Mouse (Mus musculus) embryonic facial prominence, embryonic 14.5 days (tissue): ENCODE measurements around the gene Rab7b. TPM values are rescaled to one million over a fixed set of nuclear protein-coding genes. Genes with fewer than 3 reads are reported as not detected.

ENCODE experiments used
- ATAC-seq: fragments of 200-750 bp; cut with Nextera tagmentation; 2 replicates; pipeline ENCODE4 v1.8.0; 2017; ENCODE audit warnings: low read depth, moderate number of reproducible peaks, moderate TSS enrichment
- DNase-seq: peaks from one replicate; pipeline ENCODE4 v3.0.0-alpha.2; 2015; ENCODE audit warnings: low spot score
- H3K27ac ChIP-seq: fragments of 300-500 bp; sonication (generic); replicated peaks from 2 replicates; pipeline ENCODE4 v1.5.1; 2014; ENCODE audit warnings: low read depth, mild to moderate bottlenecking, low read length, moderate library complexity
- H3K27me3 ChIP-seq: fragments of 300-500 bp; sonication (generic); replicated peaks from 2 replicates; pipeline ENCODE4 v1.6.1; 2014; ENCODE audit warnings: low read length; ENCODE audit not compliant: control insufficient read depth, insufficient read depth
- H3K36me3 ChIP-seq: fragments of 300-500 bp; sonication (generic); 2 replicates; pipeline ENCODE4 v1.6.1; 2014; ENCODE audit warnings: low read length, mixed read lengths; ENCODE audit not compliant: control insufficient read depth, insufficient read depth
- H3K4me1 ChIP-seq: fragments of 300-500 bp; sonication (generic); 2 replicates; pipeline ENCODE4 v1.6.1; 2014; ENCODE audit warnings: antibody characterized with exemption, low read length; ENCODE audit not compliant: control insufficient read depth, insufficient read depth
- H3K4me2 ChIP-seq: fragments of 300-500 bp; sonication (generic); 2 replicates; pipeline ENCODE4 v1.6.1; 2014; ENCODE audit warnings: low read depth, mild to moderate bottlenecking, low read length, moderate library complexity, mixed read lengths
- H3K4me3 ChIP-seq: fragments of 300-500 bp; sonication (generic); 2 replicates; pipeline ENCODE4 v1.5.1; 2014; ENCODE audit warnings: low read depth, mild to moderate bottlenecking, low read length
- H3K9ac ChIP-seq: fragments of 300-500 bp; sonication (generic); 2 replicates; pipeline ENCODE4 v1.6.1; 2014; ENCODE audit warnings: low read depth, mild to moderate bottlenecking, low read length, moderate library complexity, mixed read lengths
- H3K9me3 ChIP-seq: fragments of 300-500 bp; sonication (generic); 2 replicates; pipeline ENCODE4 v1.6.1; 2016; ENCODE audit warnings: low read length; ENCODE audit not compliant: control insufficient read depth
- WGBS: fragments of 180-500 bp; shearing (Covaris S2); extraction: QIAGEN DNeasy Blood & Tissue Kit; methylation state at CpG from one replicate; pipeline ENCODE4 v1.1.7; 2014; 5-methylcytosine and 5-hydroxymethylcytosine counted together
- polyA plus RNA-seq: library from polyadenylated mRNA; unstranded; fragments of >200 nt; fragmentation: Nextera tagmentation; extraction: Ambion mirVana; gene quantifications from 2 replicates; pipeline ENCODE4 v1.2.1, GENCODE M21; 2014

Rab7b gene
- 10.6 and 11.5 TPM in 2 replicates for polyA plus RNA-seq

GRCm38 (mm10) chr1:131688475-131688874, at the start of gene Rab7b:
Gene Rab7b, plus strand, starts transcription at chr1:131688695.
- Histone ChIP-seq H3K27ac (peak within 1 kb of the TSS; percentile 28), H3K4me2 (peak within 1 kb of the TSS; percentile 24; the same call in 1 of the 2 replicates), H3K9me3 (no peaks in the 10 kb centered on the region), H3K9ac (no peak within 1 kb of the TSS), H3K4me1 (peaks cover 10% of the 10 kb centered on the region; the same call in 1 of the 2 replicates), H3K36me3 (no peaks in the 10 kb centered on the region), H3K27me3 (no peaks in the 10 kb centered on the region), H3K4me3 (peak within 1 kb of the TSS; percentile 17; the same call in 1 of the 2 replicates)
- ATAC-seq = no peak
- 49% methylated on average over 8 of the region's 8 CpGs for WGBS
- peak; percentile 46 for DNase-seq

GRCm38 (mm10) chr1:131640062-131640461, 48.4 kb upstream of the Rab7b start:
- Histone ChIP-seq H3K4me2 (no peak overlapping the region), H3K27me3 (no peaks in the 10 kb centered on the region), H3K27ac (no peak overlapping the region), H3K9ac (no peak overlapping the region), H3K4me3 (no peak overlapping the region), H3K4me1 (no peaks in the 10 kb centered on the region), H3K9me3 (no peaks in the 10 kb centered on the region), H3K36me3 (no peaks in the 10 kb centered on the region)
- WGBS = 77% methylated on average over 4 of the region's 4 CpGs
- DNase-seq (no peak), ATAC-seq (no peak)

GRCm38 (mm10) chr1:131641565-131641964, 46.9 kb upstream of the Rab7b start:
- Histone ChIP-seq H3K4me1 (no peaks in the 10 kb centered on the region), H3K4me3 (no peak overlapping the region), H3K9me3 (no peaks in the 10 kb centered on the region), H3K9ac (no peak overlapping the region), H3K4me2 (no peak overlapping the region), H3K27ac (no peak overlapping the region), H3K36me3 (no peaks in the 10 kb centered on the region), H3K27me3 (no peaks in the 10 kb centered on the region)
- ATAC-seq (no peak), DNase-seq (no peak)
- 92% methylated on average over 13 of the region's 13 CpGs for WGBS

- ATAC-seq = no peak
- WGBS = 90% methylated on average over 2 of the region's 2 CpGs
- no peak overlapping the region for H3K4me2 ChIP-seq
- H3K4me3 ChIP-seq = no peak overlapping the region
- no peak for DNase-seq
- H3K4me1 ChIP-seq = no peaks in the 10 kb centered on the region
- H3K9ac ChIP-seq = no peak overlapping the region
- H3K27me3 ChIP-seq = no peaks in the 10 kb centered on the region
- H3K9me3 ChIP-seq = no peaks in the 10 kb centered on the region
- no peaks in the 10 kb centered on the region for H3K36me3 ChIP-seq
- H3K27ac ChIP-seq = no peak overlapping the region
Observed at GRCm38 (mm10) chr1:131642251-131642650, 46.2 kb upstream of the Rab7b start.

GRCm38 (mm10) chr1:131652670-131653443, 35.6 kb upstream of the Rab7b start:
- Histone ChIP-seq H3K9ac (no peak overlapping the region), H3K27me3 (no peaks in the 10 kb centered on the region), H3K4me3 (no peak overlapping the region), H3K36me3 (no peaks in the 10 kb centered on the region), H3K9me3 (no peaks in the 10 kb centered on the region), H3K4me2 (no peak overlapping the region), H3K27ac (no peak overlapping the region), H3K4me1 (peaks cover 5% of the 10 kb centered on the region; the same call in 1 of the 2 replicates)
- ATAC-seq (no peak), DNase-seq (no peak)
- WGBS = 74% methylated on average over 12 of the region's 12 CpGs

GRCm38 (mm10) chr1:131655601-131656000, 32.9 kb upstream of the Rab7b start:
- DNase-seq (no peak), ATAC-seq (no peak)
- Histone ChIP-seq H3K27ac (no peak overlapping the region), H3K27me3 (no peaks in the 10 kb centered on the region), H3K4me1 (peaks cover 5% of the 10 kb centered on the region; the same call in 1 of the 2 replicates), H3K9me3 (no peaks in the 10 kb centered on the region), H3K36me3 (no peaks in the 10 kb centered on the region), H3K4me3 (no peak overlapping the region), H3K4me2 (no peak overlapping the region), H3K9ac (no peak overlapping the region)
- WGBS = 75% methylated on average over 6 of the region's 6 CpGs

- H3K36me3 ChIP-seq = no peaks in the 10 kb centered on the region
- H3K27ac ChIP-seq = peak overlapping the region; percentile 73
- DNase-seq (peak; percentile 97), ATAC-seq (peak; percentile 93)
- whole genome bisulfite sequencing = 1% methylated on average over 11 of the region's 11 CpGs
- peak overlapping the region; percentile 50 for H3K4me2 ChIP-seq
- H3K27me3 ChIP-seq = no peaks in the 10 kb centered on the region
- no peaks in the 10 kb centered on the region for H3K9me3 ChIP-seq
- peak overlapping the region; percentile 18 for H3K4me3 ChIP-seq
- peaks cover 5% of the 10 kb centered on the region; the same call in 1 of the 2 replicates for H3K4me1 ChIP-seq
- peak overlapping the region; percentile 47 for H3K9ac ChIP-seq
Observed at GRCm38 (mm10) chr1:131657945-131658354, 30.5 kb upstream of the Rab7b start.

GRCm38 (mm10) chr1:131659512-131660085, 28.9 kb upstream of the Rab7b start:
- Histone ChIP-seq H3K4me2 (no peak overlapping the region), H3K27ac (no peak overlapping the region), H3K9ac (no peak overlapping the region), H3K27me3 (no peaks in the 10 kb centered on the region), H3K9me3 (no peaks in the 10 kb centered on the region), H3K4me1 (peaks cover 5% of the 10 kb centered on the region; the same call in 1 of the 2 replicates), H3K36me3 (no peaks in the 10 kb centered on the region), H3K4me3 (no peak overlapping the region)
- ATAC-seq (no peak; the same call in 1 of the 2 replicates), DNase-seq (peak; percentile 9)
- 77% methylated on average over 5 of the region's 5 CpGs for WGBS
